Mouse (Mus musculus) kidney, adult 2 months (tissue): ENCODE measurements around the gene Vim.

Source experiments
- CTCF ChIP-seq: fragments of 200-500 bp; conservative IDR thresholded peaks from 2 replicates; pipeline ENCODE4 v1.5.1; 2011; ENCODE audit warnings: low read depth, mild to moderate bottlenecking, control low read depth, low read length, moderate library complexity, mixed read lengths; ENCODE audit not compliant: insufficient read depth, insufficient read length
- POLR2A ChIP-seq: fragments of 200-500 bp; IDR thresholded peaks from one replicate; pipeline ENCODE4 v1.6.1; 2011; ENCODE audit warnings: low read depth, low read length, control low read depth

DNA sequence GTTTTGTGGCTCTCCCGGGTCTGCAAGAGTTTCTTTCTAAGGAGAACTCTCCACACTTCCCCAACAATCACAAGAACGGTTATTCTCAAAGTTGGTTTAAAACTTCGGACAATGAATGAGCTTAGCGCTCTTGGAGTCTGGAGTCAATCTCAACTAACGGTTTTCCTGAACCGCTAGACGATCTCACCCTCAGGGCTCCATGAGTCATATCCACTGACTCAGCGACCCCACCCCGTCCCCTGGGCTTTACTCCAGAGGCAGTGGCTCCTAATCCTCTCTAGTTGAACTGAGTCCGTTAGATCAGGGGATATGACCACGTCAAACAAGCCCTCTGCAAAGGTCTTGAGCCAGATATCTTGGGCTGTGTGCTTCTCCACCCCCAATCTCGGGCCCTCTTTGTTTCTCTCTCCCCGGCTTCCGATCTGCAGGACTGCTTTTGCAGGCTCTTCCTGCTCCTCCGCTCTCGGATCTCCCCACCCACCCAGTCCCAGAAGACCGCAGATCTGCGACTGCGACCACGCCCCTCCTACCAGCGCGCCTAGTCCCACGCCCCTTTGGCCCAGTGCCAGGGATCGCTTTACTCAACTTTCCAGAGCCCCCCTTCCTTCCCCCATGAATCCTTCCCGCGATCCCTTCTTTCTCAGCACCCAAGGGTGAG lies at the start of gene Vim:
- no peak for TF ChIP-seq CTCF
- TF ChIP-seq POLR2A = peak; percentile 7
